Comparison of ENCODE assay signal across 13 mouse cellular contexts in the genomic region with DNA sequence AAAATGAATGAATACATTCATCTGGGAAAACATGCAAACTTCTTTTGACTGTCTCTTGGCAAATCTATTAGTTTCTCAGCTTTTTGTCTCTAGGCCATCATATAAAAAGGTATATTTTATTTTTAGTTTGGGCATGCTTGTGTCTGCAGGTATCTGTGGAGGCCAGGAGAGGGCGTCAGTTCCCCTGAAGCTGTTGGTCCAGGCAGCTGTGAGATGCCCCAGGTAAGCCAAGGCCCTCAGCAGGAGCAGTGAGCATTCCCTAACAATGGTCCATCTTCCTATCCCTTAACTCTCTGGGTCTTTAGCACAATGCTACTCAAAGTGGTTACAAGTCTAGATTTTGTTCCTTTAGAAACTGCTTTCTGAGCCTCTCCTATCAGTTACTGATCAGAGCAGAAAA.
"Had no signal": no experiment of that assay in that cellular context is flagged by ENCODE, and none has a peak within 500 bp of the region (broad histone marks: within the 10 kb centered on the region; RNA-seq: fewer than 3 reads in every experiment).

No protein-coding gene starts in this region.

- H3K27me3 ChIP-seq: liver, embryonic 13.5 days; lung, embryonic 15.5 days; midbrain, embryonic 13.5 days; neural tube, embryonic 13.5 days; stomach, embryonic 15.5 days had no signal

- H3K9me3 ChIP-seq: liver, embryonic 13.5 days; lung, embryonic 15.5 days; midbrain, embryonic 13.5 days; neural tube, embryonic 13.5 days; stomach, embryonic 15.5 days had no signal

- H3K27ac ChIP-seq: liver, embryonic 13.5 days; lung, embryonic 15.5 days; midbrain, embryonic 13.5 days; neural tube, embryonic 13.5 days; stomach, embryonic 15.5 days had no signal

- DNase-seq: kidney, adult 11 months; kidney, adult 9 months; kidney, postnatal 10 days; left cerebral cortex, postnatal 4 days; liver, embryonic 13.5 days; liver, postnatal 0 days; lung, postnatal 14 days; retina, postnatal 1 day; thymus, postnatal 36 days had no signal

- H3K4me1 ChIP-seq: liver, embryonic 13.5 days; lung, embryonic 15.5 days; stomach, embryonic 15.5 days had no signal

- H3K4me3 ChIP-seq: liver, embryonic 13.5 days; lung, embryonic 15.5 days; midbrain, embryonic 13.5 days; neural tube, embryonic 13.5 days; stomach, embryonic 15.5 days had no signal

- H3K36me3 ChIP-seq: liver, embryonic 13.5 days; lung, embryonic 15.5 days; midbrain, embryonic 13.5 days; neural tube, embryonic 13.5 days; stomach, embryonic 15.5 days had no signal
